Mouse (Mus musculus) gonadal fat pad, adult 2 months (tissue): ENCODE data around the gene Olfr1366. TPM values are rescaled to one million over a fixed set of nuclear protein-coding genes. Genes with fewer than 3 reads are reported as not detected.
A peak's percentile ranks its signal among the peaks of the same experiment; 100 is the strongest.
"Not testable (repeated sequence)": the region's sequence is repeated elsewhere in the genome, so short reads cannot be mapped to it uniquely, and the experiment has no call there.

Experiments
- DNase-seq: peaks from one replicate; pipeline ENCODE4 v3.0.0-alpha.2; 2012; ENCODE audit warnings: low read depth
- polyA plus RNA-seq: library from polyadenylated mRNA; depleted of rRNA; stranded (reverse); fragments of >200 nt; gene quantifications from 2 replicates; pipeline ENCODE4 v1.2.3, GENCODE M21; 2012; rRNA removed

Gene Olfr1366
- polyA plus RNA-seq = not detected in 2 replicates

DNA sequence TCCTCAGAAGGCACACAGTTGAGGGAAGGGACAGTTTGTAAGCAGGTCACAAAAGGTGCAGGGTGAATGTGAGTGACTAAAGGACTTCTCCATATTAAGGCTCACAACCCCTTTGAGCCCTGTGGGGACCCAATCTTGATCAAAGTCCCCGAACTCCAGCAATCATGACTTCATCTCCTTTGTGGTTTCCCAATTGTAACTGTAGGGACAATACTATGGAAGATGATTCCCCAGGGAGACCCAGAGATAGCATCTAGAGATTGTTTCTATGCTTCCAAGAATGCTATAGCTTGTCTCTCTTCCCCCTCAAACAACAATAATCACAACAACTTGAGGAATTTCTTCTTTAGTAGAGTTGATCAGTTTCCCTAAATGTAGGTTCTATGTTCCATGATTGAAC lies at the start of gene Olfr1366:
Gene Olfr1366, minus strand, starts transcription at position 101 of the 400 bp plus-strand sequence.
- DNase-seq = no peak

DNA sequence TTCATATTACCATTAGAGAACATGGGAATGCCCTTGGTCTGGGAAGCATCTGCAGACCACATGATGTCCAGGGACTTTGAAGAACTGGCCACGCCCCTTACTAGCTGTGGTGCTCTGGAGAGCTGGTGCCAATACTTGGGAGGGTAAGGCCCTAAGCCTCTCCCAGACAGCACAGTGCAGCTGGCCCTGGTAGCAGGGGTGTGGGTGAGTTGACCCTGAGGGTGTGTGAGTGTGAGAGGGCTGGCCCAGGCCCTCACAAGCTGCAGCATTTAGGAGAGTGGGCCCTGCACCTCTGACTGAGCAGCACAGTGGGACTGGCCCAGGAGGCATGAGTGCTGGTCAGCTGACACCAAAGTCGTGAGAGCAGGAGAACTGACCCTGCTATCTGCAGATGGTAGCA lies 49.0 kb upstream of the Olfr1366 start:
- DNase-seq = no peak

DNA sequence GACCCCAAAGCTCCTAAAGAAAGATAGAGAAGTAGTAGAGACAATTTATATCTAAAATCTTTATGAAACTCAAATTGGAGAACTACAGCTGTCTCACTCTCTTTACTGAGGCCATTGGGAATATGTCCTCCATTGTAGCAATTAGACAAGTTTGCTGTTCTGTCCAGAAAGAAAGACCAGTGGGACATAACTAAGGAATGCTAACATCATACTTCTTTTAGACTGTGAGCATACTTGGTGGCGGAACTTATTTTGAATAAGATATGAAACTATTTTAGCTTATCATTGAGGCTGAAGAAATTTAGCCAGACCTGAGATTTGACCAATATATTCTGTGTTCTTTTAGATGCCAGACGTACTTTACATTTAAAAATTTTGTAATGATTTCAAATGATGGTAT lies 39.1 kb upstream of the Olfr1366 start, which contains the start of gene Olfr1364:
Gene Olfr1364, minus strand, starts transcription at position 101 of the 400 bp plus-strand sequence.
- no peak for DNase-seq

DNA sequence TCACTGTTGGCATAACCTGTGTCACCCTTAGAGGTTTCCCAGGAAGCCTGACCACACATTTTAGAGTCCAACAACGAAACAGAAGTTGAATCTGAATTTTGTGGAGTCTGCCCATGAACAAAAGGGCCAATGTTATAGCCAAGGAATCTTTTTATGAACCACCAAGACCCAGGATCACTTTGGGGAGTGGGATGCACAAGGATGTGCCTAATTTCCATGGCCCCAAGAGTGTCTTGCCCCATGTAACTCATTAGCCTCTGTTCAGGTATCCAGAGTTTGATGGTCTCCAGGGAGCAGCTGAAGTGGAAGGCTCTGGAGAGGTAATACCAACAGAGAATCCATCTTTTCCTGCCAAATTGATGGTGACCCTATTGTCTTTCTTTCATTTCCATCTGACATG lies 17.2 kb upstream of the Olfr1366 start, which contains the start of gene Olfr1535:
Gene Olfr1535, minus strand, starts transcription at position 101 of the 400 bp plus-strand sequence.
- no peak for DNase-seq

DNA sequence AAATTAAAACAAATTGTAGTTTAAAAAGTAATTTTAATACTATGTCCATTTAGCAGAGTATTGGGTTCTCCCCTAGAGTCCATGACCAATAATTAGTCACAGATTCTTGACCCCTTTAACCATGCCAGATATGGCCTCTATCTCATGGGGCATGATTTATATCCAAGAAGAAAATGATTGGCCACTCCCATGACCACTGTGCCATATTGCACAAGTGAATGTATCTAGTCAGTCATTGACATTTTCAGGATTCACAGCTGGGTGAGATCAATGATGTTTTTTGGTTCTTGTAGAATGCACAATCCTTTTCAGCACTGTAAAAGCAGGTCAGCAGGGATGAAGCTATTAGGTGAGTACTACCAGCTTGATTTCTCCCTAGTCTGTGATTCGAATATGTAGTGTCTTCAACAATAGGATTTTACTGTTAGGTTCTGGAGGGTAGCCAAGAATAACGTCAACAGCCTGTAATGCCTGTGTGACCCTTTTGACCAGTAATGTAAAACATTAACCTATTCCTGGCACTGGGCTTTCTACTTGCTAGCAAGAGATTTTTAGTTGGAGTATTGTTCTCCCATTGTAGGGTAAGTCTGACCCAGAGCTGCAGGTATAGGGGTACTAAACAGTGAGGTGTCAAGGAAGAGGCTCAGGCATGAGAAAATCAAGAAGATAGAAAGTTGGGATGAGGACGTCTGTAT lies 8.0 kb upstream of the Olfr1366 start:
- DNase-seq = no peak

DNA sequence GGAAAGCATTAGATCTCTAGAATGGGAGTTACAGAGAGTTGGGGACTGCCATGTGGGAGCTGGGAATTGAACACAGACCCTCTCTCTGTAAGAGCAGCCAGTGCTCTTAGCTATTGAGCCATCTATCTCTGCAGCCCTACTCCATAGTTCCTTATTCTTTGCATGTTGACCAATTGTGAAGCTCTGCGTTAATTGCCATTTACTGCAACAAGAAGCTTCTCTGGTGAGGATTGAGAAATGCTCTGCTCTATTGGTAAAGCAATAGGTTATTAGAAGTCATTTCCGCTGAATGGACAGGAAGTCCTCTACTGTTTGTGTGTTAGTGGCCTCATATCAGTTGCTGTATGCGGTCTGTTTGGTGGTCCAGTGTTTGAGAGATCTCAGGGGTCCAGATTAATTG lies 6.9 kb upstream of the Olfr1366 start:
- DNase-seq = no peak

DNA sequence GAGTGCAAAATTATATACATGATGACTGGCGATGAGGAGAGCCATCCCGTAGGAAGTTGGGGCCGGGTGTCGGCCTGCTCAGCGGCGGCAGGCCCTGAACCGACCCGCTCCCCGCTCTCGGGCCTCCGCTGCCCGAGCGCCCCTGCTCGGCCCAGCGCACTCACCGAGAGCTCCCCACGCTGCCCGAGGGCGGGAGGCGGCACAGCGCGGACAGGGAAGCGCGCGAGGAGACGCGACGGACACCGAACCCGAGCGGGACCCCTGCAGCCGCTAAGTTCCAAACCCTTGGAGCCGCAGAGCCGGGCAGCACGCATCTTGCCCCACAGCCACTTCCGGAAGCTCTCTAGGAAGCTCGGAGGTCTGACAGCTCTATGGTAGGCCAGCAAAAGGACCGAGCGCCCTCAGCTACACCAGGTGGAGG lies 11.8 kb downstream of the Olfr1366 start, which contains the start of gene Zkscan8:
Gene Zkscan8, minus strand, starts transcription at position 340 of the 421 bp plus-strand sequence.
- DNase-seq = no peak

DNA sequence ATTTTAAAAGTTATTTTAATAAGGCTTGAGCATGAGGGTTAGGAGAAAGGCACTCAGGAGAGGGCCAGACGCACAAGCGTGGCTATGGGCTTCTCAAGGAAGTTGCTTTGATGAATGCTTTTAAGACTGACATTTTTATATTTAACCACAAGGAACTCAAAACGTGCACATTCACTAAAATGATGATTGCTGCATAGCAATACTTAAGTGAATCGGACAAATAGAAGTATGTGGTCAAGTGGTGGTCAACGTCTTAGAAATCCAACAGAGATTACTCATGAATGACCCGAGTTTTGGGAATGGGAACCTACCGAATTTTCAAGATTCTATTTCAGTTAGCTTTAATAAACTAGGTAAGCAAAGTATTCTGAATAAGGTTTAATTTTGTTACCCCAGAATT lies 12.5 kb downstream of the Olfr1366 start:
- no peak for DNase-seq

DNA sequence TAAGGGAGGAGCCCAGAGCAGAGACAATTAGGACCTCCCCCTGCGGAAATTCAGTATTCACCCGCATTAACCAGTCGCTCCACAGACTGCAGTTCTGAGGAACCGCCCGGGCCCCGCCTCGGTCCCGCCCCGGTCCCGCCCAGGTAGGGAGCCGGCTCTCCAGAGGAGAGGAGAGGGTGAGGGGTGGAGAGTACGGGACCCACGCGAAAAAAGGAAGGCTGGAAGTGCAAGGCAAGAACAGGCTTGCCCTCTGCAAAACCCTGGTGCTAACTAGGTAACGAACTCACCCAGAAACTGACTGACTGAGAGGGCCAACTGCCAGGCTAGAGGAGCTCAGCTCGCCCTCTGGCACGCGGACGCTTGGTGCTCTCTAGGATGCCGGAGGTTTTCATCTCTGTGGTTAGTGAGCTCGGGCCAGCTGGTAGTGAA lies 36.4 kb downstream of the Olfr1366 start:
- DNase-seq = no peak

DNA sequence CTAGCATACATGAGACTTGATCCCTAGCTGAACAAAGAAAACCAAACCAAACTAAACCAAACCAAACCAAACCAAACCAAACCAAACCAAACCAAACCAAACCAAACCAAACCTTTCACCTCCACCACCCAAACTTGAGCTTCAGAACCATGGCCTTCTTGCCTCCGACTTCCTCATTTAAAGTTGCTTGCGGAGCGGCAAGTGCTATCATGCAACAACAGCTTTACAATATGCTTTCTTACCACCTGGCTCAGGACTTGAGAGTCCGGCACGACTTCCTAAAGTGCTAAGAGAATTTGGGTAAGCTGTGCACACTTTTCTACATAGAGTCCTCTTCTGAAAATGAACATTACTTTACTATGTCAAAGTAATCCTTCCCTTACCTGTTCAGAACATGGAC lies 40.3 kb downstream of the Olfr1366 start:
- no peak for DNase-seq

DNA sequence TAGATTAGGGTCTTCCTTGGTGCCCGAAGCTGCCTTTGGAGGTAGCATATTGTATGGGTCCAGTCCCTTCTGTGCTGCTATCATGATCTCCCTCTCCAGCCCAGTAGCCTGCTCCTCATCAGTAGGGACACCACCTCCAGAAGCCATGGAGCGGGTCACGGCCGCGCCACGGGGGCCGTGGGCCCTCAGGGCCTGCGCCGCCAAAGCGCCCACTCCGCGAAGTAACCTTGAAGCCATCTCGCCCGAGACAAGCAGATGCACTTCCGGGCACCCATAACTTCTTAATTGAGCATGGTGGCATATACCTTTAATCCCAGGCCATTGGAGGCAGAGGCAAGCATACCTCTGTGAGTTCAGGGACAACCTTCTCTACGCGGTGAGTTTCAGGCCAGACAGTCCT lies 41.4 kb downstream of the Olfr1366 start, which contains the start of gene Gm11273:
Gene Gm11273, minus strand, starts transcription at position 237 of the 400 bp plus-strand sequence.
- DNase-seq = not testable (repeated sequence)

DNA sequence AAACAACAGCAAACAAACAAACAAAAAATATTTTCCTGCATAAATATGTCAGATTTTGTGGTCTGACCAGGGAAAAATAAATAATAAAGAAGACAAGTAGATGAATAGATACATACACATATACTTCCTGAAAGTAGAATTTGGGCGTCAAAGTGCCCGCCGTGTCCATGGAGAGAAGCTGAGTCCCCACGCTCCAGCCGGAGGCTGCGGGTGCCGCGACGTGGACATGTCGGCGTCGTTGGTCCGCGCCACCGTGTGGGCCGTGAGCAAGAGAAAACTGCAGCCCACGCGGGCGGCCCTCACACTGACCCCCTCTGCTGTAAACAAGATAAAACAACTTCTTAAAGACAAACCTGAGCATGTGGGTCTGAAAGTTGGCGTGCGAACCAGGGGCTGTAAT lies 47.5 kb downstream of the Olfr1366 start, which contains the start of gene AK157302:
Gene AK157302, plus strand, starts transcription at position 144 of the 400 bp plus-strand sequence.
- no peak for DNase-seq

DNA sequence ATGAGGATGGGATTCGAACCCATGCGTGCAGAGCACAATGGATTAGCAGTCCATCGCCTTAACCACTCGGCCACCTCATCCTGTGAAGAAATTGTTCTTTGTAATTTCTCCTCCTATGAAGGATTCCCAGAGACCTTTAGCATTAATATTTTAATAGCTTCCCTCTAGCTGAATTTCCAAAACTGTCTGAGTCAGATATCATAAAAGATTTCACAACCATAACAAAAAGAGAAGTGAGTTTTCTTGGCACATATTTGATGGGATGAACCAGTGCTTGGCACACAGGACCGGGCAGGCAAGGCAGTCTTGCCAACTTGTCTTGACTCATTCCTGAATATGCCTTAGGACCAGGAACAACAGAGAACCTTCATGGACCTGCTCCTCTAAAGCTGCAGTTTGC lies 49.8 kb downstream of the Olfr1366 start:
- peak; percentile 96 for DNase-seq

DNA sequence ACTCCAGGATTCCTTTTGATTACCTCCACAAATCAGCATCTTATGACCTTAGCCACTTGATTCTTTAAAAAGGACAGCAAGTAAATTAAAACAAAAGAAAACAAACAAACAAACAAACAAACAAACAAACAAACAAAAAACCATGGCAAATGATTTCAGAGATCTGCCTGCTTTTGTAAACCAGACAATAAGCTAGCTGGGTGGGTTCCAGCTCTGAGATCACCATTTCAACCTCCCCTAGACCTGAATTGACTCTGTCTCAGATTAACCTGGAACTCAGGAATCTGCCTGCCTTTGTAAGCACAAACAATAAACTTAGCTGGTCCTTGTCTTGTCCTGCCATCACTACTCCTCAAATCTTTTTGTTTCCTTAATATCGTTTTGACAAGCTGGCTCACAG lies 55.7 kb downstream of the Olfr1366 start:
- DNase-seq = no peak

Other genes with a start within 250 kb of the Olfr1366 start
- 30.8 and 58.3 TPM in 2 replicates for gene Gpx6, start 230.7 kb downstream of the Olfr1366 start, polyA plus RNA-seq
- gene Olfr1367, start 195.9 kb downstream of the Olfr1366 start, polyA plus RNA-seq = not detected in 2 replicates
- 1.9 and 2.3 TPM in 2 replicates for gene Zscan12, start 180.0 kb downstream of the Olfr1366 start, polyA plus RNA-seq
- 24.0 and 29.1 TPM in 2 replicates for gene Zkscan3, start 140.1 kb downstream of the Olfr1366 start, polyA plus RNA-seq
- 0.81 and 1.2 TPM in 2 replicates for gene Pgbd1, start 101.8 kb downstream of the Olfr1366 start, polyA plus RNA-seq
- gene Zscan26, start 89.1 kb downstream of the Olfr1366 start, polyA plus RNA-seq = 22.6 and 23.8 TPM in 2 replicates
- 0.74 and 0.86 TPM in 2 replicates for gene Nkapl, start 74.3 kb downstream of the Olfr1366 start, polyA plus RNA-seq
- gene Zkscan4, start 63.9 kb downstream of the Olfr1366 start, polyA plus RNA-seq = 1.7 and 2.0 TPM in 2 replicates
- gene Gm10065, start 63.4 kb downstream of the Olfr1366 start, polyA plus RNA-seq = 0.76 TPM in 1 of 2 replicates, not detected in the other
- 0.27 and 0.50 TPM in 2 replicates for gene AK157302, start 47.6 kb downstream of the Olfr1366 start, polyA plus RNA-seq
- 12.7 and 15.5 TPM in 2 replicates for gene Gm11273, start 41.4 kb downstream of the Olfr1366 start, polyA plus RNA-seq
- gene Zkscan8, start 11.7 kb downstream of the Olfr1366 start, polyA plus RNA-seq = 6.2 and 6.3 TPM in 2 replicates
- gene Olfr1535, start 17.1 kb upstream of the Olfr1366 start, polyA plus RNA-seq = not detected in 2 replicates
- gene Olfr1364, start 39.0 kb upstream of the Olfr1366 start, polyA plus RNA-seq = not detected in 2 replicates
- not detected in 2 replicates for gene Olfr1362, start 71.2 kb upstream of the Olfr1366 start, polyA plus RNA-seq
- not detected in 2 replicates for gene Olfr11, start 99.7 kb upstream of the Olfr1366 start, polyA plus RNA-seq
- gene Olfr1361, start 120.6 kb upstream of the Olfr1366 start, polyA plus RNA-seq = not detected in 2 replicates
- not detected in 2 replicates for gene Olfr1360, start 134.6 kb upstream of the Olfr1366 start, polyA plus RNA-seq
- gene Olfr1359, start 155.3 kb upstream of the Olfr1366 start, polyA plus RNA-seq = not detected in 2 replicates
- gene Hist1h2bl, start 173.3 kb upstream of the Olfr1366 start, polyA plus RNA-seq = 1.8 TPM in 1 of 2 replicates, not detected in the other
- gene Hist1h2ai, start 173.6 kb upstream of the Olfr1366 start, polyA plus RNA-seq = 3.0 and 4.3 TPM in 2 replicates
- gene Hist1h3h, start 174.9 kb upstream of the Olfr1366 start, polyA plus RNA-seq = 4.0 and 12.7 TPM in 2 replicates
- 0.65 TPM in 1 of 2 replicates, not detected in the other for gene Hist1h2bm, start 179.2 kb upstream of the Olfr1366 start, polyA plus RNA-seq
- gene Hist1h4j, start 192.3 kb upstream of the Olfr1366 start, polyA plus RNA-seq = 0.97 and 1.7 TPM in 2 replicates
- 3.7 and 10.4 TPM in 2 replicates for gene Hist1h4k, start 207.7 kb upstream of the Olfr1366 start, polyA plus RNA-seq
- 1.1 and 1.3 TPM in 2 replicates for gene Hist1h2ak, start 211.0 kb upstream of the Olfr1366 start, polyA plus RNA-seq
- gene Hist1h2bn, start 211.3 kb upstream of the Olfr1366 start, polyA plus RNA-seq = 0.98 and 1.1 TPM in 2 replicates
- 0.43 TPM in 2 replicates for gene Hist1h1b, start 237.8 kb upstream of the Olfr1366 start, polyA plus RNA-seq
- 5.2 and 5.7 TPM in 2 replicates for gene Hist1h3i, start 240.6 kb upstream of the Olfr1366 start, polyA plus RNA-seq
- gene Hist1h2an, start 244.4 kb upstream of the Olfr1366 start, polyA plus RNA-seq = 1.4 and 2.6 TPM in 2 replicates
- gene Hist1h2bp, start 244.7 kb upstream of the Olfr1366 start, polyA plus RNA-seq = 1.3 and 4.4 TPM in 2 replicates